Mouse (Mus musculus): Measurements from ENCODE around the gene Lmf1. TPM values are rescaled to one million over a fixed set of nuclear protein-coding genes. Genes with fewer than 3 reads are reported as not detected.

Lmf1 gene
- polyA plus RNA-seq, 1 experiment from 2014 or later, result 24.2 TPM

- no peaks in the 10 kb centered on the region for H3K36me3 ChIP-seq (ENCODE audit: control insufficient read depth, insufficient read depth, low read length)
- no peak overlapping the region for H3K4me2 ChIP-seq (ENCODE audit: low read depth, low read length)
- H3K27me3 ChIP-seq (ENCODE audit: control insufficient read depth, insufficient read depth, low read length), result no peaks in the 10 kb centered on the region
- peaks cover 22% of the 10 kb centered on the region for H3K4me1 ChIP-seq (ENCODE audit: control insufficient read depth, insufficient read depth, low read length)
- H3K9me3 ChIP-seq (ENCODE audit: control insufficient read depth, low read length), result no peaks in the 10 kb centered on the region
- no peak overlapping the region for H3K9ac ChIP-seq (replicated peaks; ENCODE audit: low read depth, low read length)
- peak overlapping the region; percentile 34 for H3K27ac ChIP-seq (ENCODE audit: low read depth, low read length)
- peak; percentile 31; the same call in 1 of the 2 replicates for ATAC-seq (ENCODE audit: low read depth)
- no peak overlapping the region for H3K4me3 ChIP-seq (ENCODE audit: low read depth, low read length)
- 49% methylated on average over 10 of the region's 10 CpGs for WGBS
Observed at GRCm38 (mm10) chr17:25608821-25609505, 30.1 kb downstream of the Lmf1 start.

- Histone ChIP-seq H3K36me3 (ENCODE audit: control insufficient read depth, insufficient read depth, low read length) (no peaks in the 10 kb centered on the region), H3K27ac (ENCODE audit: low read depth, low read length) (peak overlapping the region; percentile 34), H3K9ac (replicated peaks; ENCODE audit: low read depth, low read length) (no peak overlapping the region), H3K4me2 (ENCODE audit: low read depth, low read length) (no peak overlapping the region), H3K27me3 (ENCODE audit: control insufficient read depth, insufficient read depth, low read length) (no peaks in the 10 kb centered on the region), H3K9me3 (ENCODE audit: control insufficient read depth, low read length) (no peaks in the 10 kb centered on the region), H3K4me1 (ENCODE audit: control insufficient read depth, insufficient read depth, low read length) (peaks cover 22% of the 10 kb centered on the region), H3K4me3 (ENCODE audit: low read depth, low read length) (no peak overlapping the region)
- ATAC-seq (ENCODE audit: low read depth), result peak; percentile 36; the same call in 1 of the 2 replicates
- WGBS, result 33% methylated on average over 3 of the region's 3 CpGs
Observed at GRCm38 (mm10) chr17:25609506-25609828, 30.6 kb downstream of the Lmf1 start.

- Histone ChIP-seq H3K4me3 (ENCODE audit: low read depth, low read length) (no peak overlapping the region), H3K27ac (ENCODE audit: low read depth, low read length) (peak overlapping the region; percentile 13), H3K9ac (replicated peaks; ENCODE audit: low read depth, low read length) (no peak overlapping the region), H3K4me1 (ENCODE audit: control insufficient read depth, insufficient read depth, low read length) (peaks cover 22% of the 10 kb centered on the region), H3K4me2 (ENCODE audit: low read depth, low read length) (no peak overlapping the region), H3K27me3 (ENCODE audit: control insufficient read depth, insufficient read depth, low read length) (no peaks in the 10 kb centered on the region), H3K36me3 (ENCODE audit: control insufficient read depth, insufficient read depth, low read length) (no peaks in the 10 kb centered on the region), H3K9me3 (ENCODE audit: control insufficient read depth, low read length) (no peaks in the 10 kb centered on the region)
- 43% methylated on average over 9 of the region's 9 CpGs for WGBS
- peak; percentile 56 for ATAC-seq (ENCODE audit: low read depth)
Observed at GRCm38 (mm10) chr17:25610151-25610550, 31.3 kb downstream of the Lmf1 start.

- WGBS, result 78% methylated on average over 9 of the region's 9 CpGs
- no peak overlapping the region for H3K4me2 ChIP-seq (ENCODE audit: low read depth, low read length)
- H3K9ac ChIP-seq (replicated peaks; ENCODE audit: low read depth, low read length), result no peak overlapping the region
- no peaks in the 10 kb centered on the region for H3K9me3 ChIP-seq (ENCODE audit: control insufficient read depth, low read length)
- H3K36me3 ChIP-seq (ENCODE audit: control insufficient read depth, insufficient read depth, low read length), result no peaks in the 10 kb centered on the region
- H3K4me1 ChIP-seq (ENCODE audit: control insufficient read depth, insufficient read depth, low read length), result peaks cover 22% of the 10 kb centered on the region
- H3K27me3 ChIP-seq (ENCODE audit: control insufficient read depth, insufficient read depth, low read length), result no peaks in the 10 kb centered on the region
- no peak overlapping the region for H3K27ac ChIP-seq (ENCODE audit: low read depth, low read length)
- no peak overlapping the region for H3K4me3 ChIP-seq (ENCODE audit: low read depth, low read length)
- no peak for ATAC-seq (ENCODE audit: low read depth)
Observed at GRCm38 (mm10) chr17:25612537-25612936, 33.7 kb downstream of the Lmf1 start.

GRCm38 (mm10) chr17:25613323-25613722 lies 34.4 kb downstream of the Lmf1 start:
- WGBS, result 97% methylated on average over 6 of the region's 6 CpGs
- H3K36me3 ChIP-seq (ENCODE audit: control insufficient read depth, insufficient read depth, low read length), result no peaks in the 10 kb centered on the region
- no peak for ATAC-seq (ENCODE audit: low read depth)
- H3K9me3 ChIP-seq (ENCODE audit: control insufficient read depth, low read length), result no peaks in the 10 kb centered on the region
- H3K4me1 ChIP-seq (ENCODE audit: control insufficient read depth, insufficient read depth, low read length), result peaks cover 22% of the 10 kb centered on the region
- H3K27me3 ChIP-seq (ENCODE audit: control insufficient read depth, insufficient read depth, low read length), result no peaks in the 10 kb centered on the region
- H3K9ac ChIP-seq (replicated peaks; ENCODE audit: low read depth, low read length), result no peak overlapping the region
- no peak overlapping the region for H3K27ac ChIP-seq (ENCODE audit: low read depth, low read length)
- no peak overlapping the region for H3K4me2 ChIP-seq (ENCODE audit: low read depth, low read length)
- H3K4me3 ChIP-seq (ENCODE audit: low read depth, low read length), result no peak overlapping the region

GRCm38 (mm10) chr17:25614723-25615510 lies 36.0 kb downstream of the Lmf1 start:
- H3K4me1 ChIP-seq (ENCODE audit: control insufficient read depth, insufficient read depth, low read length), result peaks cover 14% of the 10 kb centered on the region
- WGBS, result 86% methylated on average over 10 of the region's 10 CpGs
- no peak overlapping the region for H3K4me2 ChIP-seq (ENCODE audit: low read depth, low read length)
- no peaks in the 10 kb centered on the region for H3K9me3 ChIP-seq (ENCODE audit: control insufficient read depth, low read length)
- H3K27ac ChIP-seq (ENCODE audit: low read depth, low read length), result no peak overlapping the region
- no peak overlapping the region for H3K4me3 ChIP-seq (ENCODE audit: low read depth, low read length)
- H3K27me3 ChIP-seq (ENCODE audit: control insufficient read depth, insufficient read depth, low read length), result no peaks in the 10 kb centered on the region
- ATAC-seq (ENCODE audit: low read depth), result no peak
- no peak overlapping the region for H3K9ac ChIP-seq (replicated peaks; ENCODE audit: low read depth, low read length)
- no peaks in the 10 kb centered on the region for H3K36me3 ChIP-seq (ENCODE audit: control insufficient read depth, insufficient read depth, low read length)

GRCm38 (mm10) chr17:25618508-25619056 lies 39.7 kb downstream of the Lmf1 start:
- 43% methylated on average over 16 of the region's 16 CpGs for WGBS
- Histone ChIP-seq H3K27ac (ENCODE audit: low read depth, low read length) (0 out of 2 replicates have a peak overlapping the region, but pooled peaks have one; percentile 35), H3K27me3 (ENCODE audit: control insufficient read depth, insufficient read depth, low read length) (no peaks in the 10 kb centered on the region), H3K9me3 (ENCODE audit: control insufficient read depth, low read length) (no peaks in the 10 kb centered on the region), H3K4me2 (ENCODE audit: low read depth, low read length) (no peak overlapping the region), H3K4me1 (ENCODE audit: control insufficient read depth, insufficient read depth, low read length) (peaks cover 8% of the 10 kb centered on the region; the same call in 1 of the 2 replicates), H3K36me3 (ENCODE audit: control insufficient read depth, insufficient read depth, low read length) (no peaks in the 10 kb centered on the region), H3K4me3 (ENCODE audit: low read depth, low read length) (no peak overlapping the region), H3K9ac (replicated peaks; ENCODE audit: low read depth, low read length) (no peak overlapping the region)
- peak; percentile 84; the same call in 1 of the 2 replicates for ATAC-seq (ENCODE audit: low read depth)

- Histone ChIP-seq H3K36me3 (ENCODE audit: control insufficient read depth, insufficient read depth, low read length) (no peaks in the 10 kb centered on the region), H3K9ac (replicated peaks; ENCODE audit: low read depth, low read length) (no peak overlapping the region), H3K27me3 (ENCODE audit: control insufficient read depth, insufficient read depth, low read length) (no peaks in the 10 kb centered on the region), H3K9me3 (ENCODE audit: control insufficient read depth, low read length) (no peaks in the 10 kb centered on the region), H3K4me2 (ENCODE audit: low read depth, low read length) (no peak overlapping the region), H3K27ac (ENCODE audit: low read depth, low read length) (no peak overlapping the region), H3K4me1 (ENCODE audit: control insufficient read depth, insufficient read depth, low read length) (peaks cover 7% of the 10 kb centered on the region; the same call in 1 of the 2 replicates), H3K4me3 (ENCODE audit: low read depth, low read length) (no peak overlapping the region)
- ATAC-seq (ENCODE audit: low read depth), result no peak
- WGBS, result 92% methylated on average over 4 of the region's 4 CpGs
Observed at GRCm38 (mm10) chr17:25623441-25623840, 44.6 kb downstream of the Lmf1 start.

GRCm38 (mm10) chr17:25623935-25624334 lies 45.0 kb downstream of the Lmf1 start:
- H3K9ac ChIP-seq (replicated peaks; ENCODE audit: low read depth, low read length), result no peak overlapping the region

More at GRCm38 (mm10) chr17:25623935-25624334, 45.0 kb downstream of the Lmf1 start:
- H3K36me3 ChIP-seq (ENCODE audit: control insufficient read depth, insufficient read depth, low read length), result no peaks in the 10 kb centered on the region
- WGBS, result 40% methylated on average over 11 of the region's 11 CpGs
- H3K9me3 ChIP-seq (ENCODE audit: control insufficient read depth, low read length), result no peaks in the 10 kb centered on the region
- no peaks in the 10 kb centered on the region for H3K27me3 ChIP-seq (ENCODE audit: control insufficient read depth, insufficient read depth, low read length)
- H3K4me2 ChIP-seq (ENCODE audit: low read depth, low read length), result no peak overlapping the region
- H3K4me1 ChIP-seq (ENCODE audit: control insufficient read depth, insufficient read depth, low read length), result peaks cover 2% of the 10 kb centered on the region; the same call in 1 of the 2 replicates
- H3K4me3 ChIP-seq (ENCODE audit: low read depth, low read length), result no peak overlapping the region
- no peak overlapping the region for H3K27ac ChIP-seq (ENCODE audit: low read depth, low read length)
- ATAC-seq (ENCODE audit: low read depth), result no peak

All from neural tube, embryonic 14.5 days (tissue).